Mouse (Mus musculus): Measurements from ENCODE around the gene Pramel5.
"Not testable (repeated sequence)": the region's sequence is repeated elsewhere in the genome, so short reads cannot be mapped to it uniquely, and the experiment has no call there.

DNA sequence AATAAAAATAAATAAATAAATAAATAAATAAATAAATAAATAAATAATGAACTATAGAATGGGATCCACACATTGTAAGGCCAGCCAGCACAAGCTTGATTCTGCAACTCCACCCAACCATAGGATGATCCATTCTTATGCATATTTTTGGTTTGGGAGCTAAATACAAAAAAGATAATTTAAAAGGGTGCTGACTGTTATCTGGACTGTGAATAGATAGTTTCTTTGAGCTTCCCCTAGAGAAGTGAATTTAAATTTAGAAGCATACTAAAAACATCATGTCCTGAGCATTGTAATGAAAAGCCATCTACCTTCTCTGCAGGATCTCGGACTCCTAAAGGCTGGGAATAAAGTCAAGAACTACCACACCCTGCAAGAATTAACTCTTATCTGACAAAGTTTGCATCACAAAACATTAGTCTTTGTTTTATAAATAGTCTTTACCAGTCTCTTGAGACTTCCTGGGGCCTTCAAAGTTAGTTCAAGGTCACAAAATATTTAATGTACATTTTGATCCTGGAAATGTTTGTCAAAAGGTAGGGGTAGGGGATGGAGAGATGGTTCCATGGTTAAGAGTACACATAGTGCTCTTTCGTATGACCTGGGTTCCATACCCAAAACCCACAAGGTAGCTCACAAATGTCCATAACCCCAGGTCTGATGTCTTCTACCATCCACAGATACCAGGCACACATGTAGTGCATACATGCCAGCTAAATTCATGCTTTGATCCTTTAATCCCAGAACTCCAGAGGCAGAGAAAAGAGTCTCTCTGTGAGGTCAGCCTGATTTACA is 32.6 kb upstream of the Pramel5 start:
- not testable (repeated sequence) for TF ChIP-seq POLR2A (IDR thresholded peaks at IDR 0.05; ENCODE audit: control insufficient read depth, low read depth, low read length); CTCF (IDR thresholded peaks at IDR 0.05; ENCODE audit: control insufficient read depth, insufficient read depth, insufficient replicate concordance, low read depth, low read length)
